ENCODE assay signal across 9 mouse cellular contexts in the genomic region with DNA sequence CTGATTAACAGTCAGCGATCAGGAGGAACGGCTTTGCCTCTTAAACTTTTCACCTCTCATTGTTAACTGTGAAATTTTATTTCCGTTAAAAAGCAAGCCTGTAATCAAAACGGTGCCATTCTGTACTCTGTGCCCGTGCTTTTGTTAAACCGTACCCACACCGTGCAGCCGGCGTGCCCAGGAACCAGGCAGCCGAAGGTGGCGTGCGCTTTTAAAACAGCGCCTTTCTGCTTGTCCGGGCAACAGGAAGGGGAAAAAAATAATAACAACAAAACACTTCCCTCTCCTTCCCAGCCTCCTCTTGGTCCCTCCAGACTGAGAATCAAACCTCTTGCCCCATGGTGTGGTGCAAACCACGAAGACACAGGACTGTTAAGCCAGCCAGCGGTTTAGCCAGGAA.
DNase-seq lines count a peak whose midpoint lies in the region; ATAC-seq and TF ChIP-seq lines count a peak whose summit lies in the region.
"Had no signal": no experiment of that assay in that cellular context is flagged by ENCODE, and none has a peak within 500 bp of the region (broad histone marks: within the 10 kb centered on the region; RNA-seq: fewer than 3 reads in every experiment).

No protein-coding gene starts in this region.

- H3K36me3 ChIP-seq in heart, embryonic 13.5 days: no peaks in the 10 kb centered on the region
- no peaks in the 10 kb centered on the region for H3K36me3 ChIP-seq in limb, embryonic 11.5 days (ENCODE audit: control insufficient read depth, insufficient read depth, low read length)

- 0 out of 2 replicates have a peak, but pooled peaks cover 4% of the 10 kb centered on the region for H3K4me1 ChIP-seq in bone marrow macrophage, adult 2 months (ENCODE audit: control insufficient read depth, insufficient read depth, low read length)
- H3K4me1 ChIP-seq in heart, embryonic 13.5 days: peaks cover 11% of the 10 kb centered on the region
- H3K4me1 ChIP-seq in limb, embryonic 11.5 days (ENCODE audit: control insufficient read depth, insufficient read depth, low read length): peaks cover 3% of the 10 kb centered on the region; the same call in 1 of the 2 replicates

- 2% methylated on average over 16 of the region's 16 CpGs for WGBS in heart, embryonic 13.5 days
- WGBS in limb, embryonic 11.5 days: 3% methylated on average over 16 of the region's 16 CpGs

- no peak for ATAC-seq in heart, embryonic 13.5 days (ENCODE audit: extremely low read depth, insufficient number of reproducible peaks, low FRiP score, low TSS enrichment)
- no peak for ATAC-seq in limb, embryonic 11.5 days (ENCODE audit: insufficient number of reproducible peaks, low FRiP score, low TSS enrichment, low read depth)
- ATAC-seq: intestine, postnatal 0 days had no signal

- no peak for TF ChIP-seq POLR2A in bone marrow macrophage, adult 2 months (IDR thresholded peaks at IDR 0.05; ENCODE audit: borderline replicate concordance, low read depth, low read length)

- peaks cover 84% of the 10 kb centered on the region for H3K27me3 ChIP-seq in heart, embryonic 13.5 days (replicated peaks)
- H3K27me3 ChIP-seq in limb, embryonic 11.5 days (ENCODE audit: control insufficient read depth, insufficient read depth, low read length): peaks cover 61% of the 10 kb centered on the region

- H3K4me3 ChIP-seq in bone marrow macrophage, adult 2 months (ENCODE audit: insufficient read depth, low read length): peak overlapping the region; percentile 53
- peak overlapping the region; percentile 41 for H3K4me3 ChIP-seq in heart, embryonic 13.5 days
- H3K4me3 ChIP-seq in limb, embryonic 11.5 days (ENCODE audit: low read depth, low read length): no peak overlapping the region

- no peak overlapping the region for H3K27ac ChIP-seq in bone marrow macrophage, adult 2 months (ENCODE audit: insufficient read depth, low read depth, low read length)
- no peak overlapping the region for H3K27ac ChIP-seq in heart, embryonic 13.5 days (replicated peaks)
- no peak overlapping the region for H3K27ac ChIP-seq in limb, embryonic 11.5 days (replicated peaks; ENCODE audit: low read depth, low read length)

- no peak for TF ChIP-seq CTCF in bone marrow macrophage, adult 2 months (IDR thresholded peaks at IDR 0.05; ENCODE audit: low read depth, low read length)

- DNase-seq in embryo, embryonic 9.5 days (ENCODE audit: extremely low spot score): peak; percentile 44
- no peak for DNase-seq in embryo, embryonic 11 days
- DNase-seq in limb, embryonic 11.5 days (ENCODE audit: low spot score): peak; percentile 54
- DNase-seq in urinary bladder, postnatal 10 days (ENCODE audit: low spot score): no peak
- no peak for DNase-seq in frontal cortex, postnatal 25 days (ENCODE audit: low spot score in 2 of 2)
- no peak for DNase-seq in left cerebral cortex, adult 18-20 months (ENCODE audit: low spot score in 2 of 2)

- no peaks in the 10 kb centered on the region for H3K9me3 ChIP-seq in heart, embryonic 13.5 days
- H3K9me3 ChIP-seq in limb, embryonic 11.5 days (ENCODE audit: control insufficient read depth, low read length): no peaks in the 10 kb centered on the region

- H3K4me2 ChIP-seq in heart, embryonic 13.5 days: peak overlapping the region; percentile 67
- H3K4me2 ChIP-seq in limb, embryonic 11.5 days (ENCODE audit: low read depth, severe bottlenecking): no peak overlapping the region

- H3K9ac ChIP-seq in heart, embryonic 13.5 days: 0 out of 2 replicates have a peak overlapping the region, but pooled peaks have one; percentile 44
- no peak overlapping the region for H3K9ac ChIP-seq in limb, embryonic 11.5 days (ENCODE audit: low read length)

Comparison
In these comparisons a context has a peak if more than half of its experiments do, and no peak if none do; other contexts are left out.
1. DNase-seq: peak in embryo, embryonic 9.5 days (single experiment) and limb, embryonic 11.5 days (single experiment); none in embryo, embryonic 11 days (single experiment), urinary bladder, postnatal 10 days (single experiment), frontal cortex, postnatal 25 days (0 of 2) and left cerebral cortex, adult 18-20 months (0 of 2).